Mouse (Mus musculus): ENCODE data around the gene Tpcn1.

The Tpcn1 gene

DNA sequence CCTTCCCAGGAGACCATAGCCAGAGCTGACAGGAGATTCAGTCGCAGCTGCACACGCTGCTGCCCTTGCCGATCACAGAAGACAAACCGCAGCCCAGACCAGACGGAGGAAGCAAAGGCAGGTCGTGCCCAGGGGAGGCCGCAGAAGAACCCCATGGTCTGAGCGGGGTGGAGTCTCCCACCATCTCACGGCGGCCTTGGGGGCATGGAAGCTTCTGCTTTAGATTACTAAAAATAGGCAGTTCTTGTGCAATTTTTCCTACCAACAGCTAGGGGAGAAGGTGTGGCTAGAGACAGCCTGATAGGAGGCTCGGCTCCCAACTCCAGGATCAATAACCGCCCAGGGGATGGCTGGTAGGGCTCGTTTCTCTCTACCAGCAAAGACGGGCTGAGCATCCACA lies 29.7 kb downstream of the Tpcn1 start:
- DNase-seq (ENCODE audit: low spot score in 2 of 2): no peak

- DNase-seq (ENCODE audit: low spot score in 2 of 2): no peak
Measured at GRCm38 (mm10) chr5:120558041-120558440, 30.4 kb downstream of the Tpcn1 start.

DNA sequence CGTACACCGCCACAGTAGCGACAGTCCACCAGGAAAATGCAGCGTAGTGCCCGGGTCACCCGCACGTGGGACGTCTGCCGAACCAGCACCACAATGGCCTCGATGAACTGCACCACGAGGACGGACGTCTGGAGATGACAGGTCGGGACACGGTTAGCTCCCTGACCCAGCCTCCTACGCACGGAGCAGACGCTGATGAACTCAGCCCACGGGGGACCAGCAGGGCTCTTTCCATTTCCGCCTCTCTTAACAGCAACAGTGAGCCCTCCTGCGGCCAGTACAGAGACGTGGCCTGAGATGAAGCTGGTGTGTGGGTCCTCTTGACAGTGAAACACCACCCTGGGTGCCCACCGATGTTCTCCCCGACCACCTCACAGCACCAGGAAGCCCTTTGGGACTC lies 32.6 kb downstream of the Tpcn1 start:
- no peak for DNase-seq (ENCODE audit: low spot score in 2 of 2)

- no peak for DNase-seq (ENCODE audit: low spot score in 2 of 2)
Measured at GRCm38 (mm10) chr5:120550673-120551072, 37.8 kb downstream of the Tpcn1 start.

DNA sequence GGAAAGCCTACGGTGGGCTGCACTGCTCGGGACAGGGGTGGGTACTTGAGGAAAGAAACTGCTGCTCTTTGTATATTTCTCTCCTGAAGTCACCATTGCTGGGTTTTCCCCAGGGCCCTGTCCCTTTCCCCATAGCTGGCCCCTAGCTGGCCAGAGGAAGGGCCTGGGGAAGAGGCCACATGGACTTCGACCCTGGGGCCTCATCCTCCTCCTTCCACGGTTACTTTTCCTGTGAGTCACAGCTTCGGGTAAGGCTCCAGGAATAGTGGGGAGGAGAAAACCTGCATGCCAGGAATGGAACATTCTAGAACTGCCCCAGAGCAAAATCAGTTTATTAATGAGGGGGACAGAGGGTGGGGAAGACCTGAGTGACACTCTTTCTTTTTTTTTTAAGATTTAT lies 38.3 kb downstream of the Tpcn1 start:
- DNase-seq (ENCODE audit: low spot score in 2 of 2): no peak

- DNase-seq (ENCODE audit: low spot score in 2 of 2): no peak
Measured at GRCm38 (mm10) chr5:120548236-120548850, 40.1 kb downstream of the Tpcn1 start.

DNA sequence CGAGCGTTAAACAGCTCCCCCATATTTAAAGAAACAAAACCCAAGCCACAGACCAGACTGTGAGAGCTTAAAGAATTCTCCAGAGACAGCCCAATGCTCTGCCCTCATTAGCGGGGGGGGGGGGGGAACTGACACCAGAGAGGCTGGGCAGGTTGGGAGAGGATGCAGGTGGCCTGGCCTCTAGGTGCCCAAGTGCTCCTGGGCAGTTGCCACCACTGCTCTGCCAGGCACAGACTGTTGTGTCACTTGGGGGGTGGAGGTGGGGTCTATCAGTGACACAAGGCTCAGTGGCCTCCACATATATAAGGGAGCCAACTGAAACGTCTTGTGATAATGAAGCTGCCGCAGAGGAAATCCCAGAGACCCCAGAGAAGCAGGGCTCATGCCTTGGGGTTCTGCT lies 51.8 kb downstream of the Tpcn1 start:
- no peak for DNase-seq (ENCODE audit: low spot score in 2 of 2)

- no peak for DNase-seq (ENCODE audit: low spot score in 2 of 2)
Measured at GRCm38 (mm10) chr5:120536046-120536445, 52.4 kb downstream of the Tpcn1 start.

DNA sequence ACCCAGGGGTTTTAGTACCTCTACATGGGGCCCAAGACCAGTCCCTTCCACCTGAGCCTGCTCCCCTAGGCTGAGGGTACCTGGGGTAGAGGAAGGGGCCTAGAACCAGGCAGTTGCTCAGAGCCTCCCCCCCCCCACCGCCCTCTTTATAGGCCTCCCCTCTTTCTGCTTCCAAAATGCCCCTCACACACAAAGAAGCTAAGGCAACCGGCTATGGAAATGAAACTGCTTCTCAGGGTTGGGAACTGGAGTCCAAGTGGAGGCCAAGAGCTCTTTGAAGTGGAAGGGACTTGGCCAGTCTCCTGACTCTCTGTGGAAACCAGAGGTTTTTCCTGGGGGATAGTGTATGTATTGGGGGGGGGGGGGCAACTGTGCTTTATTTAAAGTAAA lies 53.8 kb downstream of the Tpcn1 start:
- no peak for DNase-seq (ENCODE audit: low spot score in 2 of 2)

DNA sequence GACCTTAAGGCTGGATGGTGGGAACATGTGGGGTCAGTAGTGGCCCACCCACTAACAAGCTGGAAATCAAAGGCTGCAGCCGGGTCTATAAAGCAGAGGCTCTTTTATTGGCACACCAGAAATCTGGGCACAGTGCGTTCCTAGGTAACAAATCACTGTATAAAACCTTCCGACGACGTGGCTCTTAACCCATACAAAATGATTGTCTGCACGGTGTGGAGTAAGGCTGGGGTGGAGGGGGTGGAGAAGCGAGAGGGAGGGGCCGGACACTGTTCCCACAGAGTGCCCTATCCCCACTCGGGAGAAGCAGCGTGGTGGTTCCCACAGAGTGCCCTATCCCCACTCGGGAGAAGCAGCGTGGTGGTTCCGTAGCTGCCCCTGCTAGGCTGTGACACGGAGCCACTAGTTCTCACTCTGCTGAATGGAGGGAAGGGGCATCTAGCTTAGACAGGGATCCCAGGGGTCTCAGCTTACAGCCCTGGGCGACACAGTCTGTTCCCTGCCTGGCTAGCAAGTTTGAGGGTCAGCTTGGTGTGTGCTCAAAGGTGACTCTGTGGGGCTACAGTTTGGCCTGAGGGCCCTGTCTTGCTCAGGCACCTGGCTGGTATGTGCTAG lies 54.3 kb downstream of the Tpcn1 start:
- no peak for DNase-seq (ENCODE audit: low spot score in 2 of 2)

DNA sequence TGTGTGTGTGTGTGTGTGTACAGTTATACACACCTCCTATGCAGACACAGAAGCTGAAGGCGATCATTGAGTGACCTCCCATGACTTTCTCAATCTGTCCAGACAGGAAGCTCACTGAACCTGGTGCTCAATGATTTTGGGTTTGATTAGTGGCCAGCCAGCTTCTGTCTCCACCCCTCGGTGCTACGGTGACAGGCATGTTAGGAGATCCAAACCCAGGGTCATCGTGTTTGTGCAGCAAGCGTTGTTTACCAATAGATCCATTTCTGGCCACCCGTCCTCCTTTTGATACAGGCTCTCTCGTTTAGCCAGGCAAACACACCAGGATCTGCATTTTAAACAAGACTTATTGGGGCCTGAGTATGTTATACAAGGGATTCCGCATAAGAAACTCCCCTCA lies 56.8 kb downstream of the Tpcn1 start:
- DNase-seq (ENCODE audit: low spot score in 2 of 2): no peak

GRCm38 (mm10) chr5:120527296-120527964 lies 61.0 kb downstream of the Tpcn1 start:
- no peak for DNase-seq (ENCODE audit: low spot score in 2 of 2)

DNA sequence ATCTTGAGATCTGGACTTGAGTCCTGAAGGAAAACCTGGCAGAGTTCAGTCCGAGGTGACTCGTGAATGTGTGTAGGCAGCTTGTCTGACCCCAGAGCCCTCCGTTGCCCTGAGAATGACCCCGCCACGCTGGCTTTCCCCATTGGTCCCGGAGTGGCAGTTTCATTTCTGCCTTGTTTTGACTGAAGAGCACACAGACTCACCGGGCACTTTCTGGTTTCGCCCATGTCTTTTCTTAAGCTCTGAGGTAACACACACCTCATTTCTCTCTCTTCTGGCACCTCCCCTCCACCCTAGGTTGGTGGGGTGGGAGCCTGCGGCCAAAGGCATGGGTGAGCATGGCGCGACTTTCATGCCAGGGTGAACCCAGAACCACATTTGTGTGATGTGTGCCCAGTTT lies 62.2 kb downstream of the Tpcn1 start:
- DNase-seq (ENCODE audit: low spot score in 2 of 2): no peak

- DNase-seq (ENCODE audit: low spot score in 2 of 2): no peak
Measured at GRCm38 (mm10) chr5:120525737-120526136, 62.7 kb downstream of the Tpcn1 start.

- DNase-seq (ENCODE audit: low spot score in 2 of 2): no peak
Measured at GRCm38 (mm10) chr5:120524736-120525135, 63.7 kb downstream of the Tpcn1 start.

DNA sequence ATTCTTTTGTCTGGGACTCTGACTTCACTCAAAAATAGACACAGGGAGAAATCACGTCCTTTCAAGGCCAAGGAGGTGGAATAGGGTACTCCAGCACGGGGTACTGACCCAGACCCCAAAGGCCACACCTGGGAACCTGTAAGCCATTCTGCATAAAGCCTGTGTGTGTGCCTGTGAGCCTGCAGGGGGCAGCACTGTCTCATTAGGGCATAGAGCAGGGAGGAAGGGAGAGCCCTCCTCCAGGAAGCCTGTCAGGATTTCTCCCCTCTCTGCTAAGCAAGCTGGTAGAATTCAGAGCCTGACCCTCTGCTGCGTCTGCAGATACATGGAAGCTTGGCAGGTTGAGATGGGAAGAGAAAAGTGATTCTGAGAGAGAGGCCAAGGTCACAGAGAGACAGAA lies 65.8 kb downstream of the Tpcn1 start:
- no peak for DNase-seq (ENCODE audit: low spot score in 2 of 2)

- DNase-seq (ENCODE audit: low spot score in 2 of 2): no peak
Measured at GRCm38 (mm10) chr5:120517552-120517951, 70.9 kb downstream of the Tpcn1 start.

- DNase-seq (ENCODE audit: low spot score in 2 of 2): no peak
Measured at GRCm38 (mm10) chr5:120516221-120516984, 72.1 kb downstream of the Tpcn1 start.

- DNase-seq (ENCODE audit: low spot score in 2 of 2): no peak
Measured at GRCm38 (mm10) chr5:120515451-120515850, 73.0 kb downstream of the Tpcn1 start.

GRCm38 (mm10) chr5:120514754-120515153 lies 73.7 kb downstream of the Tpcn1 start:
- no peak for DNase-seq (ENCODE audit: low spot score in 2 of 2)

- DNase-seq (ENCODE audit: low spot score in 2 of 2): no peak
Measured at GRCm38 (mm10) chr5:120514031-120514677, 74.3 kb downstream of the Tpcn1 start.

DNA sequence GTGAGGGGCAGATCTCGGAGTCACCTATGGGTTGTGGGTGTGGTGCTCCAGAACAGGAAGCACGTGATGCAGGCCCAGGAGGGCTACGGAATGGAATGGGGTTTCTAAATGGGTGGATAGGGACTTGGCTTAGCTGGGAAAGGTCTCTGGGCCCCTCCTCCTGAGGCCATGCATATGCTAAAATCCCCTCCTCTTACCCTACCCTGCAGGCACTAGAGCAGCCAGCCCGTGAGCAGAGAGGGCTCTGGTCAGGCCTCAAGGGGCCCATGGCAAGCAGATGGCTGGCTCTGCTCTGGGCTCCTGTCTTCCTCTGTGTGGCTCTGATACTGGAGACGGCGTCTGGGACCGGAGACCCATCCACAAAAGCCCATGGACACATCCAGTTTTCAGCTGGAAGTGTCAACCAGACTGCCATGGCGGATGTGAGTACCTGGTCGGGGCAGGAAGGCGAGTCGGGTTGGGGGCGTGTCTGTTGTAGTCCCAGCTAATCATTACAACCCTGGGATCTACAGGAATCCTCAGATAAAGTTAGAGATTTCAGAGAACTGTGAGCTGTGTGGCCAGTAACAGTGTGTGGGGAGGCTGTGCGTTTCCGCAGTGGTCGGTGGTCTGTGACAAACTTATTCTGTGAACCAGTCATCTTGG lies 75.4 kb downstream of the Tpcn1 start:
- no peak for DNase-seq (ENCODE audit: low spot score in 2 of 2)
